Mouse (Mus musculus): ENCODE measurements around the gene Foxe1. TPM values are rescaled to one million over a fixed set of nuclear protein-coding genes. Genes with fewer than 3 reads are reported as not detected.

Gene Foxe1
- 0.04 TPM in 1 of 2 replicates, not detected in the other for polyA plus RNA-seq (2012; rRNA removed)

DNA sequence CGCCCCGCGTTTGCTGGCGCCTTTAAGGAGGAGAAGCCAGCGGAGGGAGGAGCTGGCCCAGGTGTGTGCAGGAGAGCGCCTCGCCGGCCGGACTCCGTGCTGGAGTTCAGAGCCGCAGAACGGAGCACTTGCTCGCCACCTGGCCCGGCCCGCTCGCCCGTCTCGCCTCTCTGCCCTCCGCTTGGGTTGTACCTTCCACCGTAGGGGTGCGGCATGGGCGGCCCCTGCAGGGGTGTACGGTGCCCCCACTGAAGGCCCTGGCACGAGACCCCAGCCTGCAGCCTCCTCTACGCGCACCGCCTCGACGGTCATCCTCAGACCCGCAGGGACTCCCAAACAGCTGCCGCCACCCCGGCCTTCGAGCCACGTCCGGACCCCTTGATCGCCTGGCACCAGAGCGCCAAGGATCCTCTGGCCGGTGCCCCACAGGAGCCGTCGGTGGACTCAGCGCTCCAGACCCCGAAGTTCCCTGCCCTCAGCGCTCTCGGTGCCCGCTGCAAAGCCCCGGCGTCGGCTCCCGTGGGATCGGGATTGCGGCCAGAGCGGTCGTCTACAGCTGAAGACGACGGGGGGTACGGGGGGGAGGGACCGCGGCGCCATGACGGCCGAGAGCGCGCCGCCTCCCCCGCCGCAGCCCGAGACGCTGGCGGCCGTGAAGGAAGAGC lies at the start of gene Foxe1:
Gene Foxe1, plus strand, starts transcription at position 14 of the 665 bp plus-strand sequence.
- H3K4me3 ChIP-seq (ENCODE audit: control insufficient read depth, low read depth, low read length), result peak within 1 kb of the TSS; percentile 76
- H3K4me1 ChIP-seq (ENCODE audit: control insufficient read depth, insufficient read depth, low read length), result peaks cover 16% of the 10 kb centered on the region
- peaks cover 2% of the 10 kb centered on the region; the same call in 1 of the 2 replicates for H3K27me3 ChIP-seq (ENCODE audit: control insufficient read depth, insufficient read depth, low read length)
- TF ChIP-seq POLR2A (IDR thresholded peaks at IDR 0.05; ENCODE audit: control insufficient read depth, low read depth, low read length) (no peak), CTCF (IDR thresholded peaks at IDR 0.05; ENCODE audit: control insufficient read depth, insufficient read depth, insufficient replicate concordance, low read depth, low read length) (no peak)
- H3K36me3 ChIP-seq (ENCODE audit: control insufficient read depth, insufficient read depth, low read length), result no peaks in the 10 kb centered on the region
- H3K27ac ChIP-seq (ENCODE audit: control insufficient read depth, insufficient read depth, low read depth, low read length), result no peak within 1 kb of the TSS

DNA sequence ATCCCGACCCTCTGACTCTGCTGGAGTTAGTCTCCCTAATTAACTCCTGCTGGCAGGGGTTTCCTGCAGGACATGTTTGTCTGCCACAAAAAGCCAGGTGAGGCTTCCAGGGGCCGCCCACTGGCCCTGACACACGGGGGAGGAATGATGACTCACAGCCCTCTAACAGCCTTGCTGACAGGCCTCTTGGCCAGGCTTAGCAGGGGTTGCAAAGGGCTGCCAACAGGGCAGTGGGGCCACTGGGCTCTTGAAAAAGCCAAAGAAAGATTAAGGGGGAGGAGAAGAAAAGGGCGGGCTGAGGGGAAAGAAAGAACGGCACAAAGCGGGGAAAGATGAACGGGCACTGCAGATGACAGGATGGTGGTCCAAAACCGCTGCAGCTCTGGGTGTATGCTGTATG lies 39.3 kb upstream of the Foxe1 start:
- Histone ChIP-seq H3K27ac (ENCODE audit: control insufficient read depth, insufficient read depth, low read depth, low read length) (no peak overlapping the region), H3K27me3 (ENCODE audit: control insufficient read depth, insufficient read depth, low read length) (no peaks in the 10 kb centered on the region), H3K4me3 (ENCODE audit: control insufficient read depth, low read depth, low read length) (no peak overlapping the region), H3K36me3 (ENCODE audit: control insufficient read depth, insufficient read depth, low read length) (no peaks in the 10 kb centered on the region), H3K4me1 (ENCODE audit: control insufficient read depth, insufficient read depth, low read length) (no peaks in the 10 kb centered on the region; the same call in 1 of the 2 replicates)
- TF ChIP-seq CTCF (IDR thresholded peaks at IDR 0.05; ENCODE audit: control insufficient read depth, insufficient read depth, insufficient replicate concordance, low read depth, low read length) (no peak), POLR2A (IDR thresholded peaks at IDR 0.05; ENCODE audit: control insufficient read depth, low read depth, low read length) (no peak)

DNA sequence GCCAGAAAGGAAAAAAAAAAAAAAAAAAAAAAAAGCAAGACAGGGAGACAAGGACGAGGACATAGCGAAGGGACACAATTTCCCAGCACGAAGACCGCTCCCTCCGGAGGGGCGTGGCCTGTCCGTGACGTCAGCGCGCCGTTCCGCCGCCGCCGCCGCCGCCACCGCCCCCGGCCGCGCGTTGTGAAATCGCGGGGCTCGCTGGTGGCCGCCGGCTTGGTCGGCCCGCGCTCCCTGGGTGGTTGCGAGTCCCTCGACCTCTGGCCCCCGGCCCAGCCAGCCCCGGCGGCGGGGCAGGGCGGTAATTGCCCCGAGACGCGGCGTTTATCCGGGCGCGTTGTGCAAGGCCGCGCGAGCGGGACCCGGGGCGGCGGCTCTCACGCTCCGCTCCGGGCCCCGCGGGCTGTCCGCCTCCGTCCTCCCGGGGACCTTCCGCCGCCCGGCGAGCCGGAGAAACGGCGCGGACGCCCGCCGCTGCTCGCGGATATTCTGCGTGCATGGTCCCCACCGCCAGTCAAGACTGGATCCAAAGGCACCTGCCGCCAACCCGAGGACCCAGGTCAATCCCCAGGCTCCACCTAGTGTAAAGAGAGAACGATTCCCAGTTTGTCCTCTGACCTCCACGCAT lies 38.5 kb upstream of the Foxe1 start:
- Histone ChIP-seq H3K36me3 (ENCODE audit: control insufficient read depth, insufficient read depth, low read length) (no peaks in the 10 kb centered on the region), H3K27ac (ENCODE audit: control insufficient read depth, insufficient read depth, low read depth, low read length) (0 out of 2 replicates have a peak overlapping the region, but pooled peaks have one; percentile 45), H3K27me3 (ENCODE audit: control insufficient read depth, insufficient read depth, low read length) (no peaks in the 10 kb centered on the region), H3K4me3 (ENCODE audit: control insufficient read depth, low read depth, low read length) (peak overlapping the region; percentile 91), H3K4me1 (ENCODE audit: control insufficient read depth, insufficient read depth, low read length) (no peaks in the 10 kb centered on the region; the same call in 1 of the 2 replicates)
- peak; percentile 23; the same call in 1 of the 2 replicates for TF ChIP-seq POLR2A (IDR thresholded peaks at IDR 0.05; ENCODE audit: control insufficient read depth, low read depth, low read length)
- TF ChIP-seq CTCF (IDR thresholded peaks at IDR 0.05; ENCODE audit: control insufficient read depth, insufficient read depth, insufficient replicate concordance, low read depth, low read length), result no peak

DNA sequence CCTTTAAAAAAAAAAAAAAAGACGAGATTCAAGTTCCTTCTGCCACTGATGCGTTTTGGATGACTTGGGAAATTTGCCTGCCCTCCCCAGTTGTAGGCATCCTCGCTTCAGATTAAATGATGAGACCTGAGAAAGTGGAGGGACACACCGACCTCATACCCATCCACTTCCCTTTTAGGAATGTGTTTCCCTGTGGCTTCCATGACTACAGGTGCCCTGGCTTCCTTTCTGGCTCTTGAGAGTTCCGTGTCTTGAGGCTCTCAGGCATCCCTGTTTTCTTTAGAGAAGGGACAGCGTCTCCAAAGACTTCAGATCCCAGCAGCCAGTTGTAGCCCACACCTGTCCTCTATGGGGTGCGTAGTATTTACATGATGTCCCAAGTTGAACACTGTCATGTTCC lies 38.0 kb upstream of the Foxe1 start:
- H3K36me3 ChIP-seq (ENCODE audit: control insufficient read depth, insufficient read depth, low read length), result no peaks in the 10 kb centered on the region
- no peak overlapping the region for H3K27ac ChIP-seq (ENCODE audit: control insufficient read depth, insufficient read depth, low read depth, low read length)
- TF ChIP-seq POLR2A (IDR thresholded peaks at IDR 0.05; ENCODE audit: control insufficient read depth, low read depth, low read length) (no peak), CTCF (IDR thresholded peaks at IDR 0.05; ENCODE audit: control insufficient read depth, insufficient read depth, insufficient replicate concordance, low read depth, low read length) (no peak)
- H3K27me3 ChIP-seq (ENCODE audit: control insufficient read depth, insufficient read depth, low read length), result no peaks in the 10 kb centered on the region
- H3K4me1 ChIP-seq (ENCODE audit: control insufficient read depth, insufficient read depth, low read length), result no peaks in the 10 kb centered on the region; the same call in 1 of the 2 replicates
- no peak overlapping the region for H3K4me3 ChIP-seq (ENCODE audit: control insufficient read depth, low read depth, low read length)

DNA sequence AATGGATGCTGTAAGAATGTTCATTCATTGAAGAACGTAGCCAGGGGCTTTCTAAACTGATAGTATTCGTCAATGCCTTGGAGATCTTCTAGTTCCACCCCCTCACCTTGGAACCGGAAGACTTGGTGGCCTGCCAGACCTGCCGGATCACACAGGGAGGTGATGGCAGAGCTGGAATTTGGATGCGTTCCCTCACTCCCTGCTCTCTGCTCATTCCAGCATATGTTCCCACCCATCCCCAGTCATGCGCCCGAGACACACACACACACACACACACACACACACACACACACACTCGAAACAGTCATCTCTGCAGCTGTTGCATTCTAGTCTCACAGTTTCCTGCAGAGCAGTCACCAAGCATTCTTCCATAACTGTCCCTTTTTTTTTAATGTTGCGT lies 36.1 kb upstream of the Foxe1 start:
- no peaks in the 10 kb centered on the region for H3K36me3 ChIP-seq (ENCODE audit: control insufficient read depth, insufficient read depth, low read length)
- no peaks in the 10 kb centered on the region; the same call in 1 of the 2 replicates for H3K4me1 ChIP-seq (ENCODE audit: control insufficient read depth, insufficient read depth, low read length)
- TF ChIP-seq POLR2A (IDR thresholded peaks at IDR 0.05; ENCODE audit: control insufficient read depth, low read depth, low read length) (no peak), CTCF (IDR thresholded peaks at IDR 0.05; ENCODE audit: control insufficient read depth, insufficient read depth, insufficient replicate concordance, low read depth, low read length) (no peak)
- no peak overlapping the region for H3K4me3 ChIP-seq (ENCODE audit: control insufficient read depth, low read depth, low read length)
- no peak overlapping the region for H3K27ac ChIP-seq (ENCODE audit: control insufficient read depth, insufficient read depth, low read depth, low read length)
- no peaks in the 10 kb centered on the region for H3K27me3 ChIP-seq (ENCODE audit: control insufficient read depth, insufficient read depth, low read length)

DNA sequence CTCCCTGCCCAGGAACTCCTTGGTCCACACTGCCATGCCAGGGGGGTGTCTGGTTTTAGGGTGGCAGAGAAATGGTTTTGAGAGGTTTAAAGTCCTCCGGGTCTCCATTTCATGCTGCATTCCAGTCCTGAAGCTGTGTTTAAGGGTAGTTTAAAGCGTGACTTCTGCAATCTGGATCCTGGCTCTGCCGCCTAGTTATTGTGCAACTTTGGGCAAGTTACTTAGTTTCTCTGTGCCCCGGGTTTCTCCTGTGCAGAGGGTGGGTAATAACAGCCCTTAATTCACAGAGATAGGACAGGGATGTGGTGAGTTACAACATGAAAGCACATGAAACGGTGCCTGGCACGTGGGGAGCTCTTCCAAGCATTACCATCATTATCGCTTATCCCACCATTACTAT lies 35.5 kb upstream of the Foxe1 start:
- no peak overlapping the region for H3K4me3 ChIP-seq (ENCODE audit: control insufficient read depth, low read depth, low read length)
- TF ChIP-seq CTCF (IDR thresholded peaks at IDR 0.05; ENCODE audit: control insufficient read depth, insufficient read depth, insufficient replicate concordance, low read depth, low read length), result no peak
- no peak for TF ChIP-seq POLR2A (IDR thresholded peaks at IDR 0.05; ENCODE audit: control insufficient read depth, low read depth, low read length)
- no peaks in the 10 kb centered on the region; the same call in 1 of the 2 replicates for H3K4me1 ChIP-seq (ENCODE audit: control insufficient read depth, insufficient read depth, low read length)
- H3K27ac ChIP-seq (ENCODE audit: control insufficient read depth, insufficient read depth, low read depth, low read length), result no peak overlapping the region
- no peaks in the 10 kb centered on the region for H3K27me3 ChIP-seq (ENCODE audit: control insufficient read depth, insufficient read depth, low read length)
- H3K36me3 ChIP-seq (ENCODE audit: control insufficient read depth, insufficient read depth, low read length), result no peaks in the 10 kb centered on the region

DNA sequence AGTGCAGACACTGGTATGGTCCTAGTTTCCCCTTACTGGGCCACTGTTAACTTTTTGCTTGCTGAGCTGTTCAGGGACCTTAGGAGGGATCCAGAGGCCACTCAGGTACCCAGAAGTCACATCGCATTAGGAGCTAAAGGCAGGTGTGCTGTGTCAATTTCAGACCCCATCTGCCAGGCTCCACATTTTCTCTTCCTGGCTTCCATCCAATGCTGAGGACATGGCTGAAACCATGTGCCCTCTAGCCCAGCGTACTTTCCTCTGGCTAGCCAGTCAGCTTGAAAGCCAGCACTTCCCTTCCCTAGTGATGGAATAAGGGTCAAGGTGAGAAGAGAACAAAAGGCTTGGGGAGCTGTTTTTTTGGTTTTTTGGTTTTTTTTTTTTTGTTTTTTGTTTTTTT lies 31.8 kb upstream of the Foxe1 start:
- Histone ChIP-seq H3K4me1 (ENCODE audit: control insufficient read depth, insufficient read depth, low read length) (no peaks in the 10 kb centered on the region), H3K27me3 (ENCODE audit: control insufficient read depth, insufficient read depth, low read length) (no peaks in the 10 kb centered on the region), H3K27ac (ENCODE audit: control insufficient read depth, insufficient read depth, low read depth, low read length) (no peak overlapping the region), H3K4me3 (ENCODE audit: control insufficient read depth, low read depth, low read length) (no peak overlapping the region), H3K36me3 (ENCODE audit: control insufficient read depth, insufficient read depth, low read length) (no peaks in the 10 kb centered on the region)
- TF ChIP-seq CTCF (IDR thresholded peaks at IDR 0.05; ENCODE audit: control insufficient read depth, insufficient read depth, insufficient replicate concordance, low read depth, low read length) (no peak), POLR2A (IDR thresholded peaks at IDR 0.05; ENCODE audit: control insufficient read depth, low read depth, low read length) (no peak)
